Mouse (Mus musculus): ENCODE measurements around the gene Polr1c.

Gene Polr1c

DNA sequence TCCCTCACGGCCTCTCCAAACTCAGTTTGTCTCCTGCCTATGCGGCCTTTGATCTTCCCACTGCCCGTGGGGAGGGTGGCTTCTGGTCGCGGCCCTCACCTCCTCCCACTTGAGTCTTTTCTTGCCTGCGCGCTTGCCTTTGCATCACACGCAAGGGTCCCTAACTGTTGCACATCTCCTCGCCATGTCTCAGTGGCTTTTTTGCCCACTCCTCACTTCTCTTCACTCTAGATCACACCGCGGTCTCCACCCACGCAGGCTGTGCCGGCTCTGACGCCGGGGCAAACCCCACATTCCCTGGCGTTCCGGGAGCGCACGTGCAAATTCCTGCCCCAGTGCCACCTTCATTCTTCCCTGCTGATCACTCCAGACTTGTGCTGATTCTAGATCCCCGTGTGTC is 44.8 kb downstream of the Polr1c start:
- DNase-seq: peak; percentile 19 to 61

DNA sequence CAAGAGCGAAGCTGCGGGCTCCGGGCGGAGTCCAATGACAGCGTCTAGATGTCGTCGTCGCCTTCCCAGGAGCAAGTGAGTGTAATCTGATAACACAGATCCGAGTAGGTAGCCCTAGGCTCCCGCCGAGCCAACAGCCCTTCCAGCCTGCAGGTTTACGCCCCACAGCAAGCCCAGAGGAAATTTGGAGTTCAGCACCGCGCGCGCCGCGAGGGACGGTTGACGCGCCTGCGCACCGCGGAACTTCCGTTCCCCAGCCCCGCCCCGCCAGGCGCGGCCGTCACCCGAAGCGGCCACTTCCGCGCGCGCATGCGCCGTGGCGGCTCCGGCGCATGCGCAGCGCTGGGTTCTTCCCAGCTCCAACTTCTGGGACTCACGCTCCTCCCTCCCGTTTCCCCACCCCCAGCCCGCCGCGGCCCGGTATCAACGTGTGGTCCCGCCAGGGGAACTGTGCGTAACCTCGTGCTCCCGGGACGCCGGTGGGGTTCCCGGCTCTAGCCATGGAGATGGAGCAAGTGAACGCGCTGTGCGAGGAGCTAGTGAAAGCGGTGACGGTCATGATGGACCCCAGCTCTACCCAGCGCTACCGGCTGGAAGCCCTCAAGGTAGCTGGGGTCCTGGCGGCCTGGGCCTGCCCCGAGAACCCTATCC is 45.3 kb downstream of the Polr1c start, which contains the start of the genes Polh and Xpo5:
Polh (minus strand) TSS at position 225 of the 651 bp plus-strand sequence.
Xpo5 (plus strand) TSS at position 362 of the 651 bp plus-strand sequence.
- DNase-seq: peak; percentile 91 to 96

DNA sequence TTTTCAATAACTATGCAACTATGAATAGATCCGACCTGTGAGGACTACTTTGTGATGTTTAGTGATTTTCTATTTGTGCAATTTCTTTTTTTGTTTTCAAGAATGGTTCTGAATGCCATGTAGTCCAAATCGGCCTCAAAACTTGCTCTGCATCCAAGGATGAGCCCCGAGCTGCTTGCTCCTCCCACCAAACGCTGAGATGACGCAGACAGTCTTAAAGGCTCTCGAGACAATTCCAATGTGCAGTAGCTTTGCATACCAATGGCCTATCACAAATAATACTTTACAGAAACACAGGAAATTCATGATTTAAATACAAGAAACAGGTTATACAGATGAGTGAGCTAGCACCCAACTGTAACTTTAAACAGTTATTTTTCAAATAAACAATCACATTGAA is 46.7 kb downstream of the Polr1c start:
- DNase-seq: no peak
